Mouse (Mus musculus) neural tube, embryonic 13.5 days (tissue): ENCODE measurements around the gene Slc39a5. TPM values are rescaled to one million over a fixed set of nuclear protein-coding genes. Genes with fewer than 3 reads are reported as not detected.

Source experiments
- ATAC-seq: fragments of 200-750 bp; cut with Nextera tagmentation; 2 replicates; pipeline ENCODE4 v1.8.0; 2017; ENCODE audit warnings: low read depth, mild to moderate bottlenecking, moderate TSS enrichment, moderate library complexity
- H3K27ac ChIP-seq: fragments of 300-500 bp; sonication (generic); replicated peaks from 2 replicates; pipeline ENCODE4 v1.5.1; 2015; ENCODE audit warnings: moderate library complexity, mild to moderate bottlenecking, inconsistent platforms
- H3K27me3 ChIP-seq: fragments of 300-500 bp; sonication (generic); 2 replicates; pipeline ENCODE4 v1.6.1; 2015; ENCODE audit warnings: mild to moderate bottlenecking, inconsistent platforms
- H3K36me3 ChIP-seq: fragments of 300-500 bp; sonication (generic); 2 replicates; pipeline ENCODE4 v1.6.1; 2015; ENCODE audit warnings: mild to moderate bottlenecking, inconsistent platforms
- H3K4me1 ChIP-seq: fragments of 300-500 bp; sonication (generic); replicated peaks from 2 replicates; pipeline ENCODE4 v1.6.1; 2015; ENCODE audit warnings: inconsistent platforms
- H3K4me2 ChIP-seq: fragments of 300-500 bp; sonication (generic); 2 replicates; pipeline ENCODE4 v1.6.1; 2015; ENCODE audit warnings: inconsistent platforms, mild to moderate bottlenecking, moderate library complexity
- H3K4me3 ChIP-seq: fragments of 300-500 bp; sonication (generic); 2 replicates; pipeline ENCODE4 v1.5.1; 2015; ENCODE audit warnings: mild to moderate bottlenecking, inconsistent platforms
- H3K9ac ChIP-seq: fragments of 300-500 bp; sonication (generic); 2 replicates; pipeline ENCODE4 v1.6.1; 2015; ENCODE audit warnings: moderate library complexity, mild to moderate bottlenecking, inconsistent platforms
- H3K9me3 ChIP-seq: fragments of 300-500 bp; sonication (generic); 2 replicates; pipeline ENCODE4 v1.6.1; 2016; ENCODE audit warnings: inconsistent platforms
- WGBS: fragments of 180-500 bp; shearing (Covaris S2); methylation state at CpG from one replicate; pipeline ENCODE4 v1.1.7; 2015; 5-methylcytosine and 5-hydroxymethylcytosine counted together
- polyA plus RNA-seq: library from polyadenylated mRNA; unstranded; fragments of >200 nt; fragmentation: Nextera tagmentation; extraction: Ambion mirVana; gene quantifications from 2 replicates; pipeline ENCODE4 v1.2.1, GENCODE M21; 2015

Slc39a5 gene
- polyA plus RNA-seq, 1 experiment from 2014 or later = not detected

GRCm38 (mm10) chr10:128382482-128382881 is 18.5 kb downstream of the Slc39a5 start:
- H3K36me3 ChIP-seq = peaks cover 92% of the 10 kb centered on the region
- no peak for ATAC-seq
- 92% methylated on average over 8 of the region's 8 CpGs for WGBS

GRCm38 (mm10) chr10:128380565-128380964 is 20.5 kb downstream of the Slc39a5 start:
- Histone ChIP-seq H3K9ac (no peak overlapping the region), H3K27me3 (no peaks in the 10 kb centered on the region), H3K9me3 (no peaks in the 10 kb centered on the region), H3K4me2 (no peak overlapping the region), H3K36me3 (peaks cover 73% of the 10 kb centered on the region), H3K4me3 (no peak overlapping the region), H3K4me1 (peaks cover 27% of the 10 kb centered on the region), H3K27ac (no peak overlapping the region)
- ATAC-seq = no peak
- WGBS = 80% methylated on average over 5 of the region's 5 CpGs

More at GRCm38 (mm10) chr10:128382482-128382881, 18.5 kb downstream of the Slc39a5 start:
- no peak overlapping the region for H3K9ac ChIP-seq
- H3K4me2 ChIP-seq = no peak overlapping the region
- H3K4me3 ChIP-seq = no peak overlapping the region
- H3K9me3 ChIP-seq = no peaks in the 10 kb centered on the region
- no peaks in the 10 kb centered on the region for H3K27me3 ChIP-seq
- H3K27ac ChIP-seq = no peak overlapping the region
- H3K4me1 ChIP-seq = peaks cover 19% of the 10 kb centered on the region

GRCm38 (mm10) chr10:128379260-128379659 is 21.8 kb downstream of the Slc39a5 start:
- no peaks in the 10 kb centered on the region for H3K9me3 ChIP-seq
- WGBS = 96% methylated on average over 7 of the region's 7 CpGs
- no peak overlapping the region for H3K4me3 ChIP-seq
- H3K27me3 ChIP-seq = no peaks in the 10 kb centered on the region
- peak overlapping the region; percentile 100 for H3K9ac ChIP-seq
- peaks cover 27% of the 10 kb centered on the region for H3K4me1 ChIP-seq
- H3K27ac ChIP-seq = no peak overlapping the region
- no peak for ATAC-seq
- H3K4me2 ChIP-seq = no peak overlapping the region
- peaks cover 60% of the 10 kb centered on the region for H3K36me3 ChIP-seq

GRCm38 (mm10) chr10:128378462-128378861 is 22.6 kb downstream of the Slc39a5 start:
- peak overlapping the region; percentile 79 for H3K4me2 ChIP-seq
- ATAC-seq = no peak
- no peaks in the 10 kb centered on the region for H3K27me3 ChIP-seq
- H3K4me3 ChIP-seq = peak overlapping the region; percentile 96
- H3K4me1 ChIP-seq = peaks cover 27% of the 10 kb centered on the region
- peak overlapping the region; percentile 98 for H3K27ac ChIP-seq
- H3K9me3 ChIP-seq = no peaks in the 10 kb centered on the region
- H3K9ac ChIP-seq = peak overlapping the region; percentile 100
- 56% methylated on average over 3 of the region's 3 CpGs for WGBS
- H3K36me3 ChIP-seq = peaks cover 52% of the 10 kb centered on the region

- Histone ChIP-seq H3K27me3 (no peaks in the 10 kb centered on the region), H3K27ac (peak overlapping the region; percentile 98), H3K36me3 (peaks cover 48% of the 10 kb centered on the region), H3K9me3 (no peaks in the 10 kb centered on the region), H3K4me1 (peaks cover 27% of the 10 kb centered on the region), H3K9ac (peak overlapping the region; percentile 100), H3K4me2 (peak overlapping the region; percentile 79), H3K4me3 (peak overlapping the region; percentile 96)
- 0 out of 2 replicates have a peak, but pooled peaks have one; percentile 4 for ATAC-seq
- WGBS = 57% methylated on average over 14 of the region's 14 CpGs
Observed at GRCm38 (mm10) chr10:128377940-128378448, 23.0 kb downstream of the Slc39a5 start.

- H3K4me1 ChIP-seq = peaks cover 27% of the 10 kb centered on the region
- H3K27me3 ChIP-seq = no peaks in the 10 kb centered on the region
- WGBS = 1% methylated on average over 40 of the region's 47 CpGs
- no peaks in the 10 kb centered on the region for H3K9me3 ChIP-seq
- peak overlapping the region; percentile 96 for H3K4me3 ChIP-seq
- H3K36me3 ChIP-seq = peaks cover 41% of the 10 kb centered on the region
- H3K4me2 ChIP-seq = peak overlapping the region; percentile 79
- peak; percentile 75 for ATAC-seq
- peak overlapping the region; percentile 98 for H3K27ac ChIP-seq
- H3K9ac ChIP-seq = peak overlapping the region; percentile 100
Observed at GRCm38 (mm10) chr10:128377222-128377939, 23.6 kb downstream of the Slc39a5 start.

- peak within 1 kb of the TSS; percentile 98 for H3K27ac ChIP-seq
- H3K9ac ChIP-seq = peak within 1 kb of the TSS; percentile 100
- H3K9me3 ChIP-seq = no peaks in the 10 kb centered on the region
- H3K4me2 ChIP-seq = peak within 1 kb of the TSS; percentile 79
- H3K27me3 ChIP-seq = no peaks in the 10 kb centered on the region
- H3K36me3 ChIP-seq = peaks cover 34% of the 10 kb centered on the region
- under 1% methylated on average over 64 of the region's 73 CpGs for WGBS
- peak within 1 kb of the TSS; percentile 96 for H3K4me3 ChIP-seq
- ATAC-seq = peak; percentile 92
- H3K4me1 ChIP-seq = peaks cover 27% of the 10 kb centered on the region
Observed at GRCm38 (mm10) chr10:128376455-128377211, 24.4 kb downstream of the Slc39a5 start, which contains the start of gene Ankrd52. Gene Ankrd52 (plus strand): TSS chr10:128377115.

GRCm38 (mm10) chr10:128376099-128376454 is 25.0 kb downstream of the Slc39a5 start:
- H3K9ac ChIP-seq = peak overlapping the region; percentile 100
- H3K36me3 ChIP-seq = peaks cover 30% of the 10 kb centered on the region
- no peaks in the 10 kb centered on the region for H3K9me3 ChIP-seq
- no peak for ATAC-seq
- peaks cover 27% of the 10 kb centered on the region for H3K4me1 ChIP-seq
- 42% methylated on average over 4 of the region's 4 CpGs for WGBS
- no peaks in the 10 kb centered on the region for H3K27me3 ChIP-seq
- H3K4me3 ChIP-seq = peak overlapping the region; percentile 96
- peak overlapping the region; percentile 98 for H3K27ac ChIP-seq
- peak overlapping the region; percentile 79 for H3K4me2 ChIP-seq

GRCm38 (mm10) chr10:128374393-128374792 is 26.6 kb downstream of the Slc39a5 start:
- Histone ChIP-seq H3K36me3 (peaks cover 13% of the 10 kb centered on the region), H3K4me2 (no peak overlapping the region), H3K4me3 (no peak overlapping the region), H3K27ac (no peak overlapping the region), H3K9ac (no peak overlapping the region), H3K27me3 (no peaks in the 10 kb centered on the region), H3K4me1 (peaks cover 28% of the 10 kb centered on the region), H3K9me3 (no peaks in the 10 kb centered on the region)
- ATAC-seq = no peak
- 77% methylated on average over 6 of the region's 6 CpGs for WGBS

GRCm38 (mm10) chr10:128372989-128373748 is 27.9 kb downstream of the Slc39a5 start:
- H3K4me2 ChIP-seq = no peak overlapping the region
- peaks cover 19% of the 10 kb centered on the region for H3K4me1 ChIP-seq
- ATAC-seq = no peak
- H3K9me3 ChIP-seq = no peaks in the 10 kb centered on the region
- WGBS = 78% methylated on average over 6 of the region's 6 CpGs
- H3K4me3 ChIP-seq = no peak overlapping the region
- H3K27me3 ChIP-seq = no peaks in the 10 kb centered on the region
- H3K36me3 ChIP-seq = 0 out of 2 replicates have a peak, but pooled peaks cover under 1% of the 10 kb centered on the region
- H3K27ac ChIP-seq = no peak overlapping the region
- no peak overlapping the region for H3K9ac ChIP-seq

GRCm38 (mm10) chr10:128372142-128372541 is 28.9 kb downstream of the Slc39a5 start:
- peaks cover 25% of the 10 kb centered on the region for H3K4me1 ChIP-seq
- no peaks in the 10 kb centered on the region for H3K27me3 ChIP-seq
- no peak overlapping the region for H3K27ac ChIP-seq
- no peaks in the 10 kb centered on the region for H3K9me3 ChIP-seq
- WGBS = 83% methylated on average over 5 of the region's 5 CpGs
- no peak overlapping the region for H3K9ac ChIP-seq
- H3K4me3 ChIP-seq = no peak overlapping the region
- ATAC-seq = no peak
- H3K36me3 ChIP-seq = no peaks in the 10 kb centered on the region
- no peak overlapping the region for H3K4me2 ChIP-seq
